Mouse (Mus musculus) kidney, adult 2 months (tissue): ENCODE data around the gene Hipk2. TPM values are rescaled to one million over a fixed set of nuclear protein-coding genes. Genes with fewer than 3 reads are reported as not detected.

Experiments used
- DNase-seq: peaks from one replicate; pipeline ENCODE4 v3.0.0; 2021
- H3K27ac ChIP-seq: fragments of 200-500 bp; 2 replicates; pipeline ENCODE4 v1.5.1; 2012; ENCODE audit warnings: low read depth, low read length, control low read depth, inconsistent platforms; ENCODE audit not compliant: insufficient read depth
- H3K27me3 ChIP-seq: fragments of 200-500 bp; replicated peaks from 2 replicates; pipeline ENCODE4 v1.6.1; 2012; ENCODE audit warnings: mild to moderate bottlenecking, moderate library complexity, low read length, inconsistent platforms; ENCODE audit not compliant: control insufficient read depth, insufficient read depth
- H3K36me3 ChIP-seq: fragments of 200-500 bp; 2 replicates; pipeline ENCODE4 v1.6.1; 2012; ENCODE audit warnings: mild to moderate bottlenecking, moderate library complexity, low read length, inconsistent platforms; ENCODE audit not compliant: control insufficient read depth, insufficient read depth
- H3K4me1 ChIP-seq: fragments of 200-500 bp; 2 replicates; pipeline ENCODE4 v1.6.1; 2011; ENCODE audit warnings: low read length; ENCODE audit not compliant: control insufficient read depth, insufficient read depth
- H3K4me3 ChIP-seq: fragments of 200-500 bp; 2 replicates; pipeline ENCODE4 v1.5.1; 2011; ENCODE audit warnings: mild to moderate bottlenecking, low read depth, low read length, control low read depth; ENCODE audit not compliant: insufficient read depth
- CTCF ChIP-seq: fragments of 200-500 bp; conservative IDR thresholded peaks from 2 replicates; pipeline ENCODE4 v1.5.1; 2011; ENCODE audit warnings: low read depth, mild to moderate bottlenecking, control low read depth, low read length, moderate library complexity, mixed read lengths; ENCODE audit not compliant: insufficient read depth, insufficient read length
- POLR2A ChIP-seq: fragments of 200-500 bp; IDR thresholded peaks from one replicate; pipeline ENCODE4 v1.6.1; 2011; ENCODE audit warnings: low read depth, low read length, control low read depth
- WGBS: fragments of 180-500 bp; shearing (Covaris S2); methylation state at CpG from one replicate; pipeline ENCODE4 v1.1.7; 2018; 5-methylcytosine and 5-hydroxymethylcytosine counted together
- polyA plus RNA-seq: library from polyadenylated mRNA; depleted of rRNA; stranded (reverse); fragments of >200 nt; gene quantifications from 2 replicates; pipeline ENCODE4 v1.2.3, GENCODE M21; 2012

The Hipk2 gene
- polyA plus RNA-seq, 1 experiment, result 46.4 TPM

DNA sequence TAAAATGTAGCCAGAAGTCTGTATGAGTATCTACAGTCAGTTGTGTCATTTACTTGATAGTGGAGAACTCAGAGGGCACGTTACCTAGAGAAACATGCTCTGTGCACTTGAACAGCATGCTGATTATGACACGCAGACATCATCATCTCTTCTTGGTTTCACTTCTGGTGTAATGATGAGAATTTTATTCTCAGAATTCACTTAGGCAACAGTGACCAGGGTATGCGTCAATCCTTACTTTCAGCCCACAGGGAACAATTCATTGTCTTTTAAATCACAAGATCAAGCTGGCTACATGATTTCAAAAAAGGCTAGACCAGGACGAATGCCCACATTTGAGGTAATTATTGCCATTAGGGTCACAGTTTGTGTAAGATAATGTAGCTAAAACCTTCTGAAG is 185.3 kb downstream of the Hipk2 start:
- no peak for DNase-seq
- H3K4me3 ChIP-seq, result no peak overlapping the region
- H3K27ac ChIP-seq, result no peak overlapping the region
- H3K27me3 ChIP-seq, result no peaks in the 10 kb centered on the region
- no peaks in the 10 kb centered on the region for H3K36me3 ChIP-seq
- no peak for TF ChIP-seq POLR2A
- TF ChIP-seq CTCF, result no peak
- WGBS, result 89% methylated on average over 4 of the region's 4 CpGs
- no peaks in the 10 kb centered on the region for H3K4me1 ChIP-seq

DNA sequence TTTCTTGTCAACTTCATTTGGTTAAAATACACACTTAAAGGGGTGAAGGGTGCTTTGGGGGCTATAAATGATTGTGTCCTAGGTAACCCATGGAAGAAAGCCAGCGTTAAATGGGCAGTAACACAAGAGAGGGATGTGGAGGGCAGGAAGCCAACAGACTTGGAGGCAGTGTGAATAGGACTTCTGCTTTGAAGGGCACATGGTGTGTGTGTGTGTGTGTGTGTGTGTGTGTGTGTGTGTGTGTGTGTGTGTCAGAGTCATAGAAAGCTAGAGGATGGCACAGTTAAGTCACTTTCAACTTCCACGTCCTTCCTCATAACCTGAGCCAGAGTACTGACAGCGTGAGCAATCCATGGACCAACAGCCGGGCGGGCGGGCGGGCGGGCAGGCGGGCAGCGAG is 187.1 kb downstream of the Hipk2 start:
- WGBS, result 85% methylated on average over 10 of the region's 10 CpGs
- Histone ChIP-seq H3K27ac (no peak overlapping the region), H3K27me3 (no peaks in the 10 kb centered on the region), H3K4me3 (no peak overlapping the region), H3K4me1 (no peaks in the 10 kb centered on the region), H3K36me3 (no peaks in the 10 kb centered on the region)
- no peak for TF ChIP-seq CTCF
- no peak for TF ChIP-seq POLR2A
- no peak for DNase-seq

GRCm38 (mm10) chr6:38687216-38687615 is 188.7 kb downstream of the Hipk2 start:
- WGBS, result 62% methylated on average over 11 of the region's 11 CpGs
- no peak overlapping the region for H3K27ac ChIP-seq
- TF ChIP-seq CTCF (peak; percentile 68), POLR2A (no peak)
- H3K4me3 ChIP-seq, result no peak overlapping the region
- DNase-seq, result peak; percentile 27
- H3K36me3 ChIP-seq, result no peaks in the 10 kb centered on the region
- H3K27me3 ChIP-seq, result no peaks in the 10 kb centered on the region
- no peaks in the 10 kb centered on the region for H3K4me1 ChIP-seq

DNA sequence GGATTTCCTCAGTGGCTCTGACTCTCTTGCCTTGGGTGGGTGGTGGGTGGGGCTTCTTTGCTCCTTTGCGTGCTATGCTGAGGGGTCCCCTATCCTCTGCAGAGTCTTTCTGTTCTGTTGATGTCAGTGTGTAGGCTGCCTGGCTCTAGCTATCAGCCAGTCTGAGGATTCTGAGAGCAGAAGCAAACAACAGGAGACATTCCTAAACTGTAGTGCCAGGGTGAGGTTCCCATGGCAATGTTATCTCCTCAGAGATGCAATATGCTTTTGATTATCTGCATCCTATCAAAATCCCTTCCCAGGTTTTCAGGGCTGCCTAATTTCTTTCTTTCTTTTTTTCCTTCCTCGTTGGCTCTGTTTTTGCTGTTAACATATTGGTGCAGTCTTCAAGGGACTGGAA is 193.4 kb downstream of the Hipk2 start:
- no peak overlapping the region for H3K27ac ChIP-seq
- no peaks in the 10 kb centered on the region for H3K36me3 ChIP-seq
- WGBS, result 75% methylated on average over 2 of the region's 2 CpGs
- DNase-seq, result no peak
- no peak overlapping the region for H3K4me3 ChIP-seq
- H3K4me1 ChIP-seq, result no peaks in the 10 kb centered on the region
- no peaks in the 10 kb centered on the region for H3K27me3 ChIP-seq
- TF ChIP-seq POLR2A (no peak), CTCF (no peak)

DNA sequence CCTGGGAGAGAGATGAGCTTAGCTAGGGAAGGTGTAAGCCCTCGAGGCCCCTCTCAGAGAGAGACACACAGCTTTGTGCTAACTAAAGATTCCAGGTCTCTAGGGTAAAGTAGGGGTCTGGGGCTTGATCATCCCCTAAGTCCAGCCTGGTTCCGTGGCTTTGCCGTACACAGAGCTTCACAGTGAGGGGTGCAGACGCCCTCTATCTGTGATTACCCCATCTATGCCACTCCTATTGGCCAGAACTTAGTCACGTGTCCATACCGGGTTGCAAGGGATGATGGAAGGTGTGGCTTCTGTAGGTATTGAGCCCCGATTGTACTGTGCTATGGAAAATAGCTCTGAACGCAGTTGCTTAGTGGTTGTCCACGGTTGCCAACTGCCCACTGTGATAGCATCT is 198.3 kb downstream of the Hipk2 start:
- WGBS, result 86% methylated on average over 9 of the region's 9 CpGs
- H3K4me1 ChIP-seq, result no peaks in the 10 kb centered on the region
- no peaks in the 10 kb centered on the region for H3K36me3 ChIP-seq
- TF ChIP-seq CTCF (no peak), POLR2A (no peak)
- no peak overlapping the region for H3K27ac ChIP-seq
- no peaks in the 10 kb centered on the region for H3K27me3 ChIP-seq
- DNase-seq, result no peak
- H3K4me3 ChIP-seq, result no peak overlapping the region

- TF ChIP-seq CTCF, result no peak
- no peak for TF ChIP-seq POLR2A
- WGBS, result 70% methylated on average over 14 of the region's 14 CpGs
- no peaks in the 10 kb centered on the region for H3K4me1 ChIP-seq
- H3K4me3 ChIP-seq, result no peak overlapping the region
- no peaks in the 10 kb centered on the region for H3K36me3 ChIP-seq
- no peak overlapping the region for H3K27ac ChIP-seq
- no peaks in the 10 kb centered on the region for H3K27me3 ChIP-seq
- no peak for DNase-seq
Observed at GRCm38 (mm10) chr6:38676723-38677122, 199.2 kb downstream of the Hipk2 start.

DNA sequence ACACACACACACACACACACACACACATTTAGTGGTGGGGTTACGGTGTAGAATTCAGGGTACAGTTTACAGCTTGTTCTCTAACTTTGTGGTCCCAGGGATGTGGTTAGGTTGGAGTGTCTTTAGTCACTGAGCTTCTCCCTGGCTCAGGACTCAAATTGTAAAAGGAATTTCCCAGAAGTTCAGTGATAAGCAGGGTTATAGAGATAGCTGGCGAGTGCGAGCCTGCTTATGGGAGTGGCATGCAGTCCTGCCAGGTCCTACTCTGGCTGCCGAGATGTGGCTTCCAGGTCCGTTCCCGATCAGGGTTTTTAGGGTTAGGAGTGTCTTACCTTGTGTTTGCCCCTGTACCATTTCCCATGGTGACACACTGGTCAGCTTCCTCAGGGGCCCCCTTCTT is 199.7 kb downstream of the Hipk2 start:
- Histone ChIP-seq H3K4me3 (no peak overlapping the region), H3K4me1 (no peaks in the 10 kb centered on the region), H3K36me3 (no peaks in the 10 kb centered on the region), H3K27me3 (no peaks in the 10 kb centered on the region), H3K27ac (no peak overlapping the region)
- DNase-seq, result no peak
- no peak for TF ChIP-seq CTCF
- TF ChIP-seq POLR2A, result no peak
- WGBS, result 86% methylated on average over 6 of the region's 6 CpGs

DNA sequence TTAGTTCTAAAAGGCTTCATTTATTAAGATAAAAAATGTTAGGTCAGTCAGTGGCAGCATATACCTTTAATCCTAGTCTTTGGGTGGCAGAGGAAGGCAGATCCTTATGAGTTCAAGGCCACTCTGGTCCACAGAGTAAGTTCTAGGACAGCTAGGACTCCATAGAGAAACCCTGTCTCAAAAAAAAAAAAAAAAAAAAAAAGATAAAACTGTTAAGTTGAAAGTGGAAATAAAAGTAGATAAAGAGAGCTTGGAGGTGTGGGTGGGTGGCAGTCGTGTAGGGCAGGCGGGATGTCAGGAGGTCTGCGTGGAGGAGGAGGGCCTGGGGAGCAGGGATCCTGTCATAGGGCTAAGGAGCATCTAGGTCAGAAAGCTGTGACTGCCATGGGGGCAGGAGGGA is 204.0 kb downstream of the Hipk2 start:
- H3K4me1 ChIP-seq, result no peaks in the 10 kb centered on the region
- no peak overlapping the region for H3K4me3 ChIP-seq
- TF ChIP-seq POLR2A (no peak), CTCF (no peak)
- H3K27me3 ChIP-seq, result no peaks in the 10 kb centered on the region
- no peak for DNase-seq
- 76% methylated on average over 3 of the region's 3 CpGs for WGBS
- no peak overlapping the region for H3K27ac ChIP-seq
- H3K36me3 ChIP-seq, result no peaks in the 10 kb centered on the region
